Mouse (Mus musculus) E14TG2a.4 (cell line): ENCODE measurements around the gene Shank2.

Source experiments
- H3K27me3 ChIP-seq: 2 replicates; pipeline ENCODE4 v1.6.1; 2014; ENCODE audit warnings: low read length, control low read depth; ENCODE audit not compliant: insufficient read depth
- H3K36me3 ChIP-seq: 2 replicates; pipeline ENCODE4 v1.6.1; 2014; ENCODE audit warnings: low read length, control low read depth; ENCODE audit not compliant: insufficient read depth
- H3K4me1 ChIP-seq: replicated peaks from 2 replicates; pipeline ENCODE4 v1.6.1; 2014; ENCODE audit warnings: low read depth, low read length, control low read depth
- H3K4me3 ChIP-seq: replicated peaks from 2 replicates; pipeline ENCODE4 v1.5.1; 2014; ENCODE audit warnings: mild to moderate bottlenecking, low read length
- H3K9me3 ChIP-seq: 2 replicates; pipeline ENCODE4 v1.6.1; 2014; ENCODE audit warnings: low read length, control low read depth
- CTCF ChIP-seq: conservative IDR thresholded peaks from 2 replicates; pipeline ENCODE4 v1.5.1; 2014; ENCODE audit warnings: low read length
- NANOG ChIP-seq: IDR thresholded peaks from 2 replicates; pipeline ENCODE4 v1.6.1; 2014; ENCODE audit warnings: borderline replicate concordance, low read length, mixed read lengths
- POU5F1 ChIP-seq: IDR thresholded peaks from 2 replicates; pipeline ENCODE4 v1.6.1; 2014; ENCODE audit warnings: low read length, borderline replicate concordance

Shank2 gene

GRCm38 (mm10) chr7:144238992-144239391, 237.3 kb downstream of the Shank2 start:
- Histone ChIP-seq H3K27me3 (peaks cover 6% of the 10 kb centered on the region; the same call in 1 of the 2 replicates), H3K9me3 (no peaks in the 10 kb centered on the region), H3K4me3 (no peak overlapping the region), H3K4me1 (peaks cover 45% of the 10 kb centered on the region), H3K36me3 (no peaks in the 10 kb centered on the region)
- TF ChIP-seq CTCF, result no peak

GRCm38 (mm10) chr7:144239571-144240370, 238.0 kb downstream of the Shank2 start:
- TF ChIP-seq POU5F1 (no peak), NANOG (no peak), CTCF (no peak)
- Histone ChIP-seq H3K9me3 (no peaks in the 10 kb centered on the region), H3K4me1 (peaks cover 45% of the 10 kb centered on the region), H3K27me3 (peaks cover 6% of the 10 kb centered on the region; the same call in 1 of the 2 replicates), H3K4me3 (no peak overlapping the region), H3K36me3 (no peaks in the 10 kb centered on the region)

- Histone ChIP-seq H3K4me1 (peaks cover 45% of the 10 kb centered on the region), H3K36me3 (no peaks in the 10 kb centered on the region), H3K27me3 (peaks cover 4% of the 10 kb centered on the region; the same call in 1 of the 2 replicates), H3K4me3 (no peak overlapping the region), H3K9me3 (no peaks in the 10 kb centered on the region)
- no peak for TF ChIP-seq CTCF
- no peak for TF ChIP-seq NANOG
- TF ChIP-seq POU5F1, result no peak
These were observed 239.1 kb downstream of the Shank2 start for GRCm38 (mm10) chr7:144240736-144241343.

GRCm38 (mm10) chr7:144244203-144244602, 242.5 kb downstream of the Shank2 start:
- TF ChIP-seq NANOG (no peak), CTCF (no peak), POU5F1 (no peak)

GRCm38 (mm10) chr7:144246271-144246670, 244.5 kb downstream of the Shank2 start:
- H3K27me3 ChIP-seq, result no peaks in the 10 kb centered on the region
- H3K4me1 ChIP-seq, result peaks cover 18% of the 10 kb centered on the region
- H3K36me3 ChIP-seq, result no peaks in the 10 kb centered on the region
- no peak overlapping the region for H3K4me3 ChIP-seq
- TF ChIP-seq POU5F1 (no peak), NANOG (no peak), CTCF (no peak)
- H3K9me3 ChIP-seq, result no peaks in the 10 kb centered on the region

More at GRCm38 (mm10) chr7:144244203-144244602, 242.5 kb downstream of the Shank2 start:
- H3K27me3 ChIP-seq, result peaks cover under 1% of the 10 kb centered on the region; the same call in 1 of the 2 replicates
- H3K4me3 ChIP-seq, result no peak overlapping the region
- H3K36me3 ChIP-seq, result no peaks in the 10 kb centered on the region
- H3K4me1 ChIP-seq, result peaks cover 35% of the 10 kb centered on the region
- H3K9me3 ChIP-seq, result no peaks in the 10 kb centered on the region

- no peak overlapping the region for H3K4me3 ChIP-seq
- no peaks in the 10 kb centered on the region for H3K9me3 ChIP-seq
- H3K27me3 ChIP-seq, result peaks cover 5% of the 10 kb centered on the region; the same call in 1 of the 2 replicates
- TF ChIP-seq CTCF, result peak; percentile 37
- TF ChIP-seq POU5F1, result no peak
- TF ChIP-seq NANOG, result no peak; the same call in 1 of the 2 replicates
- H3K36me3 ChIP-seq, result no peaks in the 10 kb centered on the region
- peaks cover 13% of the 10 kb centered on the region for H3K4me1 ChIP-seq
These were observed 247.1 kb downstream of the Shank2 start for GRCm38 (mm10) chr7:144248686-144249422.

- Histone ChIP-seq H3K9me3 (no peaks in the 10 kb centered on the region), H3K36me3 (no peaks in the 10 kb centered on the region), H3K4me1 (peaks cover 20% of the 10 kb centered on the region), H3K27me3 (peaks cover 9% of the 10 kb centered on the region; the same call in 1 of the 2 replicates), H3K4me3 (no peak overlapping the region)
- TF ChIP-seq CTCF (no peak), NANOG (no peak), POU5F1 (no peak)
These were observed 249.1 kb downstream of the Shank2 start for GRCm38 (mm10) chr7:144250791-144251190.

- H3K4me1 ChIP-seq, result peaks cover 20% of the 10 kb centered on the region
- H3K36me3 ChIP-seq, result no peaks in the 10 kb centered on the region
- peaks cover 9% of the 10 kb centered on the region; the same call in 1 of the 2 replicates for H3K27me3 ChIP-seq
- no peak overlapping the region for H3K4me3 ChIP-seq
- no peak for TF ChIP-seq POU5F1
- no peak for TF ChIP-seq CTCF
- TF ChIP-seq NANOG, result no peak
- H3K9me3 ChIP-seq, result no peaks in the 10 kb centered on the region
These were observed 249.5 kb downstream of the Shank2 start for GRCm38 (mm10) chr7:144251250-144251649.
